Mouse (Mus musculus) 416B (cell line): ENCODE data around the gene Miga2.

Experiments
- DNase-seq: peaks from one replicate; pipeline ENCODE4 v3.0.0; 2011; ENCODE audit warnings: low read depth

Miga2 gene

GRCm38 (mm10) chr2:30358533-30359531 lies 5.2 kb upstream of the Miga2 start, which contains the start of gene Sh3glb2:
Sh3glb2 (minus strand) TSS chr2:30359337.
- peak; percentile 63 for DNase-seq

- DNase-seq = no peak
Measured at GRCm38 (mm10) chr2:30360626-30361025, 3.4 kb upstream of the Miga2 start.

- peak; percentile 52 for DNase-seq
Measured at GRCm38 (mm10) chr2:30362865-30363264, 1.2 kb upstream of the Miga2 start.

- DNase-seq = no peak
Measured at GRCm38 (mm10) chr2:30365281-30366069, 1.4 kb downstream of the Miga2 start.

GRCm38 (mm10) chr2:30366203-30366602 lies 2.2 kb downstream of the Miga2 start:
- no peak for DNase-seq

GRCm38 (mm10) chr2:30371544-30371943 lies 7.5 kb downstream of the Miga2 start:
- no peak for DNase-seq

GRCm38 (mm10) chr2:30372726-30373125 lies 8.7 kb downstream of the Miga2 start:
- no peak for DNase-seq

- no peak for DNase-seq
Measured at GRCm38 (mm10) chr2:30375893-30376292, 11.9 kb downstream of the Miga2 start.

GRCm38 (mm10) chr2:30377721-30378120 lies 13.7 kb downstream of the Miga2 start:
- no peak for DNase-seq

- no peak for DNase-seq
Measured at GRCm38 (mm10) chr2:30379307-30379706, 15.3 kb downstream of the Miga2 start.

- no peak for DNase-seq
Measured at GRCm38 (mm10) chr2:30380564-30381376, 16.7 kb downstream of the Miga2 start.

GRCm38 (mm10) chr2:30381377-30381725 lies 17.3 kb downstream of the Miga2 start:
- DNase-seq = no peak

GRCm38 (mm10) chr2:30384814-30385213 lies 20.8 kb downstream of the Miga2 start:
- DNase-seq = no peak

GRCm38 (mm10) chr2:30385591-30385990 lies 21.6 kb downstream of the Miga2 start:
- no peak for DNase-seq

GRCm38 (mm10) chr2:30386913-30387312 lies 22.9 kb downstream of the Miga2 start:
- DNase-seq = no peak

GRCm38 (mm10) chr2:30389000-30389399 lies 25.0 kb downstream of the Miga2 start:
- no peak for DNase-seq

GRCm38 (mm10) chr2:30392114-30392576 lies 28.1 kb downstream of the Miga2 start, which contains the start of gene Dolpp1:
Dolpp1 (plus strand) TSS chr2:30392254.
- peak; percentile 99 for DNase-seq

GRCm38 (mm10) chr2:30392577-30393369 lies 28.7 kb downstream of the Miga2 start:
- DNase-seq = peak; percentile 90

- DNase-seq = no peak
Measured at GRCm38 (mm10) chr2:30393370-30393656, 29.3 kb downstream of the Miga2 start.

GRCm38 (mm10) chr2:30395757-30396156 lies 31.7 kb downstream of the Miga2 start:
- no peak for DNase-seq

GRCm38 (mm10) chr2:30396246-30396645 lies 32.2 kb downstream of the Miga2 start:
- no peak for DNase-seq
